Mouse (Mus musculus): ENCODE results near the gene Nlgn1. TPM values are rescaled to one million over a fixed set of nuclear protein-coding genes. Genes with fewer than 3 reads are reported as not detected.

The Nlgn1 gene
- polyA plus RNA-seq, 1 experiment from 2014 or later: 0.92 TPM

- 47% methylated on average over 9 of the region's 9 CpGs for WGBS
- Histone ChIP-seq H3K36me3 (ENCODE audit: control insufficient read depth, insufficient read depth) (no peaks in the 10 kb centered on the region), H3K27ac (ENCODE audit: low read length) (no peak overlapping the region), H3K27me3 (ENCODE audit: control insufficient read depth, insufficient read depth, low read length) (no peaks in the 10 kb centered on the region), H3K9ac (ENCODE audit: low read length) (no peak overlapping the region), H3K9me3 (replicated peaks; ENCODE audit: control insufficient read depth, low read length) (no peaks in the 10 kb centered on the region), H3K4me1 (ENCODE audit: control insufficient read depth, insufficient read depth, low read length) (no peaks in the 10 kb centered on the region), H3K4me2 (ENCODE audit: low read depth, low read length) (no peak overlapping the region), H3K4me3 (ENCODE audit: low read length) (no peak overlapping the region)
- no peak for ATAC-seq (replicated peaks; ENCODE audit: extremely low read depth, insufficient read depth, low FRiP score)
Observed at GRCm38 (mm10) chr3:26134839-26135651, 197.2 kb downstream of the Nlgn1 start.

DNA sequence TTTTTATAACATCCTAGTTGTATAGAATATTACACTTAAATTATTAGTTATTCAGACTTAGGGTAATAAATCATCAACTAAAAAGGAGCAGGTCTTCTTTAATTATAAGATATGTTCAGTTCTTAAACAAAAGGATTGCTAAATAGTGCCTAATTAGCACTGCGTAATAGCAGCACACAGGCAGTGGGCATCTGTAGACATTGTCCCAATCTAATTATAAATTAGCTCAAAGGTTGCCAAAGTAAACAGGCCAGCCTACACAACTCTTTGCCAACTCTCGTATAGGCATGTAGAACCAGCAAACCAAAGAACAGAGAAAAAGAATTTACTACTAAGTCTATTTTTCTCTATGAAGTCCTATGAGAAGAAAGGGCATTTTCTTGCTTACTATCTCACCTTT is 201.3 kb downstream of the Nlgn1 start:
- 67% methylated on average over 2 of the region's 2 CpGs for WGBS
- no peak overlapping the region for H3K9ac ChIP-seq (ENCODE audit: low read length)
- H3K36me3 ChIP-seq (ENCODE audit: control insufficient read depth, insufficient read depth): no peaks in the 10 kb centered on the region
- H3K9me3 ChIP-seq (replicated peaks; ENCODE audit: control insufficient read depth, low read length): no peaks in the 10 kb centered on the region
- H3K27me3 ChIP-seq (ENCODE audit: control insufficient read depth, insufficient read depth, low read length): no peaks in the 10 kb centered on the region
- H3K27ac ChIP-seq (ENCODE audit: low read length): no peak overlapping the region
- H3K4me2 ChIP-seq (ENCODE audit: low read depth, low read length): no peak overlapping the region
- no peak overlapping the region for H3K4me3 ChIP-seq (ENCODE audit: low read length)
- no peaks in the 10 kb centered on the region for H3K4me1 ChIP-seq (ENCODE audit: control insufficient read depth, insufficient read depth, low read length)
- ATAC-seq (replicated peaks; ENCODE audit: extremely low read depth, insufficient read depth, low FRiP score): no peak

- Histone ChIP-seq H3K9me3 (replicated peaks; ENCODE audit: control insufficient read depth, low read length) (no peaks in the 10 kb centered on the region), H3K4me3 (ENCODE audit: low read length) (no peak overlapping the region), H3K27me3 (ENCODE audit: control insufficient read depth, insufficient read depth, low read length) (no peaks in the 10 kb centered on the region), H3K36me3 (ENCODE audit: control insufficient read depth, insufficient read depth) (no peaks in the 10 kb centered on the region), H3K27ac (ENCODE audit: low read length) (no peak overlapping the region), H3K9ac (ENCODE audit: low read length) (no peak overlapping the region), H3K4me1 (ENCODE audit: control insufficient read depth, insufficient read depth, low read length) (no peaks in the 10 kb centered on the region), H3K4me2 (ENCODE audit: low read depth, low read length) (no peak overlapping the region)
- 66% methylated on average over 6 of the region's 6 CpGs for WGBS
- no peak for ATAC-seq (replicated peaks; ENCODE audit: extremely low read depth, insufficient read depth, low FRiP score)
Observed at GRCm38 (mm10) chr3:26129455-26129854, 202.8 kb downstream of the Nlgn1 start.

GRCm38 (mm10) chr3:26117071-26117470 is 215.2 kb downstream of the Nlgn1 start:
- no peak overlapping the region for H3K4me2 ChIP-seq (ENCODE audit: low read depth, low read length)
- H3K4me1 ChIP-seq (ENCODE audit: control insufficient read depth, insufficient read depth, low read length): no peaks in the 10 kb centered on the region
- no peaks in the 10 kb centered on the region for H3K9me3 ChIP-seq (replicated peaks; ENCODE audit: control insufficient read depth, low read length)
- H3K4me3 ChIP-seq (ENCODE audit: low read length): no peak overlapping the region
- ATAC-seq (replicated peaks; ENCODE audit: extremely low read depth, insufficient read depth, low FRiP score): no peak
- no peak overlapping the region for H3K27ac ChIP-seq (ENCODE audit: low read length)
- no peak overlapping the region for H3K9ac ChIP-seq (ENCODE audit: low read length)
- H3K36me3 ChIP-seq (ENCODE audit: control insufficient read depth, insufficient read depth): no peaks in the 10 kb centered on the region
- 60% methylated on average over 1 of the region's 1 CpGs for WGBS
- no peaks in the 10 kb centered on the region for H3K27me3 ChIP-seq (ENCODE audit: control insufficient read depth, insufficient read depth, low read length)

- no peak overlapping the region for H3K4me2 ChIP-seq (ENCODE audit: low read depth, low read length)
- H3K27me3 ChIP-seq (ENCODE audit: control insufficient read depth, insufficient read depth, low read length): no peaks in the 10 kb centered on the region
- no peak for ATAC-seq (replicated peaks; ENCODE audit: extremely low read depth, insufficient read depth, low FRiP score)
- H3K4me1 ChIP-seq (ENCODE audit: control insufficient read depth, insufficient read depth, low read length): no peaks in the 10 kb centered on the region
- H3K36me3 ChIP-seq (ENCODE audit: control insufficient read depth, insufficient read depth): no peaks in the 10 kb centered on the region
- H3K4me3 ChIP-seq (ENCODE audit: low read length): no peak overlapping the region
- 88% methylated on average over 7 of the region's 7 CpGs for WGBS
- H3K27ac ChIP-seq (ENCODE audit: low read length): no peak overlapping the region
- H3K9me3 ChIP-seq (replicated peaks; ENCODE audit: control insufficient read depth, low read length): no peaks in the 10 kb centered on the region
- H3K9ac ChIP-seq (ENCODE audit: low read length): no peak overlapping the region
Observed at GRCm38 (mm10) chr3:26106361-26106760, 225.9 kb downstream of the Nlgn1 start.

DNA sequence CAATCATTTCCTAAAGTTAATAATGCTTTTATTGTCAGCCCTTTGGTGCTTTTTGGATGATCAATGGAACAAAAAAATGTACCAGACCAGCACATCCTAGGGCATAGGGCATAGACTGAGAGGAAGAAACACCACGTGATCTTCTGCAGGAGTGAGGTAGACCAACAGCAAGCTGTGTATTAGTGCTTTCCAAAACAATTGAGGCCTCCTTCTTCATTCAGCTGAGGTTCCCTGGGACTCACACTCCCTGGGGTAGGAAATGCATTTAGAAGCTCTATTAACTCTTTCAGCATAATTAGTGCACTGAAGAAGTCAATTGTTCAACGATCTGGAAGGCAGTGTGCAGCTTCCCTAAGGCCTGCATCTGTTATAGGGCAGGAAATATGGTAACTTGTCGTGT is 226.7 kb downstream of the Nlgn1 start:
- WGBS: 63% methylated on average over 3 of the region's 3 CpGs
- no peak for ATAC-seq (replicated peaks; ENCODE audit: extremely low read depth, insufficient read depth, low FRiP score)

DNA sequence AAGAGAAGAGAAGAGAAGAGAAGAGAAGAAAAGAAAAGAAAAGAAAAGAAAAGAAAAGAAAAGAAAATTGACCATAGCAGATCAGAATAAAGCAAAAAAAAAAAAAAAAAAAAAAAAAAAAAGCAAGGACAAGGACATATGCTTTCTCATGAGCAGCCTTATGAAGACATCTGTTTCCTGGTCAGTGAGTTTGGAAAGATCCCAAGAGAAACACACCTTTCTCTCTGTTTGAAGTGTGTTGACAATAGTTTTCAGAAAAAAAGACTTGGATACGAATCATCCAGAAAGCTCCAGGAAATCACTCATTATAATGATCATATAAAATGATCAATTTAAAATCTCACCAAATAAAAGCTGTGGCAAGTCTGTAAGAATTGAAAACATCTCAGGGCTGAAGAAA is 230.0 kb downstream of the Nlgn1 start:
- no peaks in the 10 kb centered on the region for H3K4me1 ChIP-seq (ENCODE audit: control insufficient read depth, insufficient read depth, low read length)
- H3K27me3 ChIP-seq (ENCODE audit: control insufficient read depth, insufficient read depth, low read length): no peaks in the 10 kb centered on the region
- WGBS: 54% methylated on average over 1 of the region's 1 CpGs
- H3K4me3 ChIP-seq (ENCODE audit: low read length): no peak overlapping the region
- H3K4me2 ChIP-seq (ENCODE audit: low read depth, low read length): no peak overlapping the region
- no peaks in the 10 kb centered on the region for H3K9me3 ChIP-seq (replicated peaks; ENCODE audit: control insufficient read depth, low read length)
- H3K9ac ChIP-seq (ENCODE audit: low read length): no peak overlapping the region
- no peak for ATAC-seq (replicated peaks; ENCODE audit: extremely low read depth, insufficient read depth, low FRiP score)
- no peaks in the 10 kb centered on the region for H3K36me3 ChIP-seq (ENCODE audit: control insufficient read depth, insufficient read depth)
- H3K27ac ChIP-seq (ENCODE audit: low read length): no peak overlapping the region

More for the DNA sequence above, 226.7 kb downstream of the Nlgn1 start:
- no peak overlapping the region for H3K9ac ChIP-seq (ENCODE audit: low read length)
- H3K27me3 ChIP-seq (ENCODE audit: control insufficient read depth, insufficient read depth, low read length): no peaks in the 10 kb centered on the region
- H3K4me1 ChIP-seq (ENCODE audit: control insufficient read depth, insufficient read depth, low read length): no peaks in the 10 kb centered on the region
- no peak overlapping the region for H3K4me2 ChIP-seq (ENCODE audit: low read depth, low read length)
- H3K27ac ChIP-seq (ENCODE audit: low read length): no peak overlapping the region
- no peaks in the 10 kb centered on the region for H3K36me3 ChIP-seq (ENCODE audit: control insufficient read depth, insufficient read depth)
- no peaks in the 10 kb centered on the region for H3K9me3 ChIP-seq (replicated peaks; ENCODE audit: control insufficient read depth, low read length)
- no peak overlapping the region for H3K4me3 ChIP-seq (ENCODE audit: low read length)

- Histone ChIP-seq H3K27me3 (ENCODE audit: control insufficient read depth, insufficient read depth, low read length) (no peaks in the 10 kb centered on the region), H3K9me3 (replicated peaks; ENCODE audit: control insufficient read depth, low read length) (no peaks in the 10 kb centered on the region), H3K27ac (ENCODE audit: low read length) (no peak overlapping the region), H3K36me3 (ENCODE audit: control insufficient read depth, insufficient read depth) (no peaks in the 10 kb centered on the region), H3K9ac (ENCODE audit: low read length) (no peak overlapping the region), H3K4me3 (ENCODE audit: low read length) (no peak overlapping the region), H3K4me2 (ENCODE audit: low read depth, low read length) (no peak overlapping the region), H3K4me1 (ENCODE audit: control insufficient read depth, insufficient read depth, low read length) (no peaks in the 10 kb centered on the region)
- no peak for ATAC-seq (replicated peaks; ENCODE audit: extremely low read depth, insufficient read depth, low FRiP score)
Observed at GRCm38 (mm10) chr3:26095551-26095950, 236.7 kb downstream of the Nlgn1 start.

GRCm38 (mm10) chr3:26069366-26069765 is 262.9 kb downstream of the Nlgn1 start:
- Histone ChIP-seq H3K4me3 (ENCODE audit: low read length) (no peak overlapping the region), H3K4me1 (ENCODE audit: control insufficient read depth, insufficient read depth, low read length) (no peaks in the 10 kb centered on the region), H3K27ac (ENCODE audit: low read length) (no peak overlapping the region), H3K36me3 (ENCODE audit: control insufficient read depth, insufficient read depth) (no peaks in the 10 kb centered on the region), H3K9ac (ENCODE audit: low read length) (no peak overlapping the region), H3K27me3 (ENCODE audit: control insufficient read depth, insufficient read depth, low read length) (no peaks in the 10 kb centered on the region), H3K9me3 (replicated peaks; ENCODE audit: control insufficient read depth, low read length) (no peaks in the 10 kb centered on the region), H3K4me2 (ENCODE audit: low read depth, low read length) (no peak overlapping the region)
- ATAC-seq (replicated peaks; ENCODE audit: extremely low read depth, insufficient read depth, low FRiP score): no peak
